Mouse (Mus musculus): ENCODE data around the gene Taf5l. TPM values are rescaled to one million over a fixed set of nuclear protein-coding genes. Genes with fewer than 3 reads are reported as not detected.

Gene Taf5l
- polyA plus RNA-seq, 1 experiment from 2014 or later, result 22.4 TPM

MicroRNAs encoded within 50 kb of the gene (microRNA counts, 519-probe panel; counts per million panel counts)
- microRNA mmu-miR-1967, result not detected

Small RNA genes lying within 50 kb of the gene (microRNA-seq; reads per million reads assigned to microRNA genes)
- not detected for gene Mir1967

Other genes starting within 250 kb of the Taf5l start
- 85.4 and 91.8 TPM in 2 replicates for gene Rab4a, start 215.4 kb downstream of the Taf5l start, polyA plus RNA-seq (2014; fragmentation: Nextera tagmentation; extraction: Ambion mirVana)
- 4.3 and 5.4 TPM in 2 replicates for gene Ccsap, start 161.2 kb downstream of the Taf5l start, polyA plus RNA-seq (2014; fragmentation: Nextera tagmentation; extraction: Ambion mirVana)
- gene Acta1, start 126.6 kb downstream of the Taf5l start, polyA plus RNA-seq (2014; fragmentation: Nextera tagmentation; extraction: Ambion mirVana), result 9.0 and 22.7 TPM in 2 replicates
- gene Nup133, start 72.1 kb downstream of the Taf5l start, polyA plus RNA-seq (2014; fragmentation: Nextera tagmentation; extraction: Ambion mirVana), result 24.0 and 28.0 TPM in 2 replicates
- gene Abcb10, start 38.3 kb downstream of the Taf5l start, polyA plus RNA-seq (2014; fragmentation: Nextera tagmentation; extraction: Ambion mirVana), result 18.9 and 20.9 TPM in 2 replicates
- gene Urb2, start 111 bp upstream of the Taf5l start, polyA plus RNA-seq (2014; fragmentation: Nextera tagmentation; extraction: Ambion mirVana), result 6.3 and 6.7 TPM in 2 replicates
- gene Galnt2, start 210.0 kb upstream of the Taf5l start, polyA plus RNA-seq (2014; fragmentation: Nextera tagmentation; extraction: Ambion mirVana), result 55.8 and 57.7 TPM in 2 replicates

All from neural tube, embryonic 14.5 days (tissue).